Mouse (Mus musculus): Measurements from ENCODE around the gene Pacsin2. TPM values are rescaled to one million over a fixed set of nuclear protein-coding genes. Genes with fewer than 3 reads are reported as not detected.
A peak's percentile ranks its signal among the peaks of the same experiment; 100 is the strongest.
"Not testable (repeated sequence)": the region's sequence is repeated elsewhere in the genome, so short reads cannot be mapped to it uniquely, and the experiment has no call there.

Gene Pacsin2
- polyA plus RNA-seq, 1 experiment from 2014 or later: 59.3 TPM

- 80% methylated on average over 2 of the region's 2 CpGs for whole genome bisulfite sequencing
- Histone ChIP-seq H3K9me3 (replicated peaks) (no peaks in the 10 kb centered on the region), H3K27me3 (no peaks in the 10 kb centered on the region), H3K4me1 (replicated peaks) (peaks cover 4% of the 10 kb centered on the region; the same call in 1 of the 2 replicates), H3K36me3 (peaks cover 30% of the 10 kb centered on the region), H3K4me3 (no peak overlapping the region), H3K4me2 (no peak overlapping the region), H3K27ac (no peak overlapping the region), H3K9ac (no peak overlapping the region)
- no peak for ATAC-seq (replicated peaks; ENCODE audit: insufficient number of reproducible peaks, insufficient read depth, low FRiP score, low read depth)
These were observed 71.7 kb downstream of the Pacsin2 start for GRCm38 (mm10) chr15:83392722-83393121.

GRCm38 (mm10) chr15:83387911-83388310, 76.5 kb downstream of the Pacsin2 start:
- H3K9me3 ChIP-seq (replicated peaks): no peaks in the 10 kb centered on the region
- whole genome bisulfite sequencing: 65% methylated on average over 2 of the region's 2 CpGs
- H3K27ac ChIP-seq: no peak overlapping the region

GRCm38 (mm10) chr15:83383633-83384032, 80.8 kb downstream of the Pacsin2 start:
- no peaks in the 10 kb centered on the region for H3K27me3 ChIP-seq
- peaks cover 64% of the 10 kb centered on the region for H3K36me3 ChIP-seq
- H3K4me2 ChIP-seq: no peak overlapping the region
- no peak overlapping the region for H3K4me3 ChIP-seq
- H3K9ac ChIP-seq: no peak overlapping the region
- H3K9me3 ChIP-seq (replicated peaks): no peaks in the 10 kb centered on the region
- peak overlapping the region; percentile 61 for H3K27ac ChIP-seq
- 64% methylated on average over 2 of the region's 2 CpGs for WGBS
- ATAC-seq (replicated peaks; ENCODE audit: insufficient number of reproducible peaks, insufficient read depth, low FRiP score, low read depth): peak; percentile 37; the same call in 1 of the 2 replicates
- peaks cover 8% of the 10 kb centered on the region for H3K4me1 ChIP-seq (replicated peaks)

More at GRCm38 (mm10) chr15:83387911-83388310, 76.5 kb downstream of the Pacsin2 start:
- H3K4me2 ChIP-seq: no peak overlapping the region
- H3K36me3 ChIP-seq: peaks cover 65% of the 10 kb centered on the region
- no peak for ATAC-seq (replicated peaks; ENCODE audit: insufficient number of reproducible peaks, insufficient read depth, low FRiP score, low read depth)
- H3K4me3 ChIP-seq: no peak overlapping the region
- no peak overlapping the region for H3K9ac ChIP-seq
- peaks cover 8% of the 10 kb centered on the region for H3K4me1 ChIP-seq (replicated peaks)
- no peaks in the 10 kb centered on the region for H3K27me3 ChIP-seq

- peak overlapping the region; percentile 61; the same call in 1 of the 2 replicates for H3K27ac ChIP-seq
- H3K4me1 ChIP-seq (replicated peaks): peaks cover 8% of the 10 kb centered on the region
- H3K27me3 ChIP-seq: no peaks in the 10 kb centered on the region
- no peak overlapping the region for H3K4me3 ChIP-seq
- H3K9ac ChIP-seq: no peak overlapping the region
- peak; percentile 47; the same call in 1 of the 2 replicates for ATAC-seq (replicated peaks; ENCODE audit: insufficient number of reproducible peaks, insufficient read depth, low FRiP score, low read depth)
- H3K4me2 ChIP-seq: no peak overlapping the region
- 65% methylated on average over 5 of the region's 5 CpGs for WGBS
- H3K36me3 ChIP-seq: peaks cover 65% of the 10 kb centered on the region
- H3K9me3 ChIP-seq (replicated peaks): no peaks in the 10 kb centered on the region
These were observed 81.3 kb downstream of the Pacsin2 start for GRCm38 (mm10) chr15:83383136-83383535.

GRCm38 (mm10) chr15:83382467-83382866, 81.9 kb downstream of the Pacsin2 start:
- no peak for ATAC-seq (replicated peaks; ENCODE audit: insufficient number of reproducible peaks, insufficient read depth, low FRiP score, low read depth)
- 86% methylated on average over 4 of the region's 4 CpGs for WGBS
- Histone ChIP-seq H3K36me3 (peaks cover 68% of the 10 kb centered on the region), H3K9ac (no peak overlapping the region), H3K27ac (no peak overlapping the region), H3K4me3 (no peak overlapping the region), H3K4me2 (no peak overlapping the region), H3K4me1 (replicated peaks) (peaks cover 8% of the 10 kb centered on the region), H3K27me3 (no peaks in the 10 kb centered on the region), H3K9me3 (replicated peaks) (no peaks in the 10 kb centered on the region)

GRCm38 (mm10) chr15:83377153-83377552, 87.3 kb downstream of the Pacsin2 start:
- Histone ChIP-seq H3K36me3 (peaks cover 26% of the 10 kb centered on the region), H3K4me3 (no peak overlapping the region), H3K9ac (no peak overlapping the region), H3K9me3 (replicated peaks) (no peaks in the 10 kb centered on the region), H3K4me2 (no peak overlapping the region), H3K27ac (no peak overlapping the region), H3K27me3 (no peaks in the 10 kb centered on the region), H3K4me1 (replicated peaks) (peaks cover 4% of the 10 kb centered on the region; the same call in 1 of the 2 replicates)
- ATAC-seq (replicated peaks; ENCODE audit: insufficient number of reproducible peaks, insufficient read depth, low FRiP score, low read depth): no peak
- 44% methylated on average over 4 of the region's 4 CpGs for WGBS

- H3K4me3 ChIP-seq: no peak overlapping the region
- whole genome bisulfite sequencing: 51% methylated on average over 4 of the region's 4 CpGs
- no peaks in the 10 kb centered on the region for H3K27me3 ChIP-seq
- peaks cover 21% of the 10 kb centered on the region for H3K36me3 ChIP-seq
- no peak overlapping the region for H3K4me2 ChIP-seq
- no peak overlapping the region for H3K9ac ChIP-seq
- ATAC-seq (replicated peaks; ENCODE audit: insufficient number of reproducible peaks, insufficient read depth, low FRiP score, low read depth): 0 out of 2 replicates have a peak, but pooled peaks have one; percentile 28
- H3K9me3 ChIP-seq (replicated peaks): no peaks in the 10 kb centered on the region
- peaks cover 4% of the 10 kb centered on the region; the same call in 1 of the 2 replicates for H3K4me1 ChIP-seq (replicated peaks)
- H3K27ac ChIP-seq: no peak overlapping the region; the same call in 1 of the 2 replicates
These were observed 89.3 kb downstream of the Pacsin2 start for GRCm38 (mm10) chr15:83375136-83375535.

- no peak overlapping the region for H3K4me3 ChIP-seq
- no peak overlapping the region for H3K27ac ChIP-seq
- peaks cover 4% of the 10 kb centered on the region; the same call in 1 of the 2 replicates for H3K4me1 ChIP-seq (replicated peaks)
- H3K9me3 ChIP-seq (replicated peaks): no peaks in the 10 kb centered on the region
- no peak overlapping the region for H3K9ac ChIP-seq
- H3K4me2 ChIP-seq: no peak overlapping the region
- ATAC-seq (replicated peaks; ENCODE audit: insufficient number of reproducible peaks, insufficient read depth, low FRiP score, low read depth): no peak
- peaks cover 14% of the 10 kb centered on the region for H3K36me3 ChIP-seq
- H3K27me3 ChIP-seq: no peaks in the 10 kb centered on the region
These were observed 90.3 kb downstream of the Pacsin2 start for GRCm38 (mm10) chr15:83374076-83374475.

- WGBS: 91% methylated on average over 4 of the region's 4 CpGs
- H3K27me3 ChIP-seq; ATAC-seq (replicated peaks; ENCODE audit: insufficient number of reproducible peaks, insufficient read depth, low FRiP score, low read depth); H3K4me2 ChIP-seq; H3K36me3 ChIP-seq; H3K9ac ChIP-seq; H3K4me3 ChIP-seq; H3K27ac ChIP-seq; H3K9me3 ChIP-seq (replicated peaks): not testable (repeated sequence)
- peaks cover 13% of the 10 kb centered on the region for H3K4me1 ChIP-seq (replicated peaks)
These were observed 95.7 kb downstream of the Pacsin2 start for GRCm38 (mm10) chr15:83368702-83369101.

GRCm38 (mm10) chr15:83368261-83368660, 96.1 kb downstream of the Pacsin2 start:
- peaks cover 13% of the 10 kb centered on the region for H3K4me1 ChIP-seq (replicated peaks)

GRCm38 (mm10) chr15:83366933-83367552, 97.4 kb downstream of the Pacsin2 start:
- H3K27me3 ChIP-seq: no peaks in the 10 kb centered on the region
- WGBS: 14% methylated on average over 58 of the region's 58 CpGs
- H3K9ac ChIP-seq: peak overlapping the region; percentile 53
- peaks cover 13% of the 10 kb centered on the region for H3K4me1 ChIP-seq (replicated peaks)
- H3K36me3 ChIP-seq: no peaks in the 10 kb centered on the region
- peak; percentile 88 for ATAC-seq (replicated peaks; ENCODE audit: insufficient number of reproducible peaks, insufficient read depth, low FRiP score, low read depth)
- H3K4me2 ChIP-seq: peak overlapping the region; percentile 87
- H3K27ac ChIP-seq: no peak overlapping the region
- peak overlapping the region; percentile 49 for H3K4me3 ChIP-seq
- no peaks in the 10 kb centered on the region for H3K9me3 ChIP-seq (replicated peaks)

More at GRCm38 (mm10) chr15:83368261-83368660, 96.1 kb downstream of the Pacsin2 start:
- no peak for ATAC-seq (replicated peaks; ENCODE audit: insufficient number of reproducible peaks, insufficient read depth, low FRiP score, low read depth)
- H3K4me3 ChIP-seq: no peak overlapping the region
- H3K4me2 ChIP-seq: no peak overlapping the region
- 78% methylated on average over 2 of the region's 2 CpGs for WGBS
- no peaks in the 10 kb centered on the region for H3K9me3 ChIP-seq (replicated peaks)
- H3K27me3 ChIP-seq: no peaks in the 10 kb centered on the region
- H3K9ac ChIP-seq: no peak overlapping the region
- no peak overlapping the region for H3K27ac ChIP-seq
- no peaks in the 10 kb centered on the region for H3K36me3 ChIP-seq

GRCm38 (mm10) chr15:83365697-83366096, 98.7 kb downstream of the Pacsin2 start:
- Histone ChIP-seq H3K27ac (no peak overlapping the region), H3K4me2 (no peak overlapping the region)

More at GRCm38 (mm10) chr15:83365697-83366096, 98.7 kb downstream of the Pacsin2 start:
- Histone ChIP-seq H3K36me3 (no peaks in the 10 kb centered on the region), H3K9ac (no peak overlapping the region), H3K4me1 (replicated peaks) (peaks cover 13% of the 10 kb centered on the region), H3K4me3 (no peak overlapping the region), H3K9me3 (replicated peaks) (no peaks in the 10 kb centered on the region), H3K27me3 (no peaks in the 10 kb centered on the region)
- no peak for ATAC-seq (replicated peaks; ENCODE audit: insufficient number of reproducible peaks, insufficient read depth, low FRiP score, low read depth)

Measured in heart, embryonic 15.5 days (tissue).